In genomic region chr17:35601736-35602354, GRCm38 (mm10) we compare ENCODE assay signal across 29 mouse cellular contexts. TPM values are rescaled to one million over a fixed set of nuclear protein-coding genes. Genes with fewer than 3 reads are reported as not detected.
DNase-seq lines count a peak whose midpoint lies in the region; ATAC-seq lines count a peak whose summit lies in the region.
"Had no signal": no experiment of that assay in that cellular context is flagged by ENCODE, and none has a peak within 500 bp of the region (broad histone marks: within the 10 kb centered on the region; RNA-seq: fewer than 3 reads in every experiment).

No protein-coding gene starts in this region.

- no peak overlapping the region for H3K4me3 ChIP-seq in embryonic facial prominence, embryonic 13.5 days
- H3K4me3 ChIP-seq in embryonic facial prominence, embryonic 10.5 days = no peak overlapping the region
- no peak overlapping the region for H3K4me3 ChIP-seq in lung, embryonic 16.5 days (ENCODE audit: low read length)
- no peak overlapping the region for H3K4me3 ChIP-seq in intestine, embryonic 14.5 days (ENCODE audit: low read depth, low read length)
- no peak overlapping the region for H3K4me3 ChIP-seq in stomach, embryonic 16.5 days (replicated peaks; ENCODE audit: low read length)
- H3K4me3 ChIP-seq in hindbrain, embryonic 16.5 days (ENCODE audit: low read length) = no peak overlapping the region
- H3K4me3 ChIP-seq: forebrain, embryonic 10.5 days; heart, embryonic 12.5 days; hindbrain, embryonic 12.5 days; layer of hippocampus, adult 2 months; limb, embryonic 12.5 days; midbrain, embryonic 12.5 days; neural tube, embryonic 15.5 days had no signal

- no peak overlapping the region for H3K9ac ChIP-seq in embryonic facial prominence, embryonic 13.5 days
- no peak overlapping the region for H3K9ac ChIP-seq in lung, embryonic 16.5 days (ENCODE audit: low read length)
- H3K9ac ChIP-seq in intestine, embryonic 14.5 days (ENCODE audit: low read length) = no peak overlapping the region
- no peak overlapping the region for H3K9ac ChIP-seq in stomach, embryonic 16.5 days (ENCODE audit: low read length)
- no peak overlapping the region for H3K9ac ChIP-seq in hindbrain, embryonic 16.5 days (ENCODE audit: low read depth, low read length)
- H3K9ac ChIP-seq: heart, embryonic 12.5 days; hindbrain, embryonic 12.5 days; limb, embryonic 12.5 days; liver, postnatal 0 days; midbrain, embryonic 12.5 days; neural tube, embryonic 15.5 days had no signal

- 45% methylated on average over 8 of the region's 8 CpGs for WGBS in embryonic facial prominence, embryonic 13.5 days
- WGBS in embryonic facial prominence, embryonic 10.5 days = 59% methylated on average over 8 of the region's 8 CpGs
- 27% methylated on average over 8 of the region's 8 CpGs for WGBS in lung, embryonic 16.5 days
- 41% methylated on average over 8 of the region's 8 CpGs for WGBS in intestine, embryonic 14.5 days
- WGBS in stomach, embryonic 16.5 days = 29% methylated on average over 8 of the region's 8 CpGs
- 64% methylated on average over 8 of the region's 8 CpGs for WGBS in hindbrain, embryonic 16.5 days

- H3K4me1 ChIP-seq in embryonic facial prominence, embryonic 13.5 days = no peaks in the 10 kb centered on the region
- 0 out of 2 replicates have a peak, but pooled peaks cover 3% of the 10 kb centered on the region for H3K4me1 ChIP-seq in embryonic facial prominence, embryonic 10.5 days
- no peaks in the 10 kb centered on the region for H3K4me1 ChIP-seq in lung, embryonic 16.5 days (replicated peaks; ENCODE audit: control insufficient read depth, insufficient read depth, low read length)
- no peaks in the 10 kb centered on the region for H3K4me1 ChIP-seq in intestine, embryonic 14.5 days (replicated peaks; ENCODE audit: control insufficient read depth, insufficient read depth, low read length)
- H3K4me1 ChIP-seq in stomach, embryonic 16.5 days (ENCODE audit: control insufficient read depth, insufficient read depth, low read length) = 0 out of 2 replicates have a peak, but pooled peaks cover 4% of the 10 kb centered on the region
- H3K4me1 ChIP-seq in hindbrain, embryonic 16.5 days (ENCODE audit: control insufficient read depth, insufficient read depth, low read depth, low read length) = no peaks in the 10 kb centered on the region
- H3K4me1 ChIP-seq: heart, embryonic 12.5 days; hindbrain, embryonic 12.5 days; limb, embryonic 12.5 days; midbrain, embryonic 12.5 days; neural tube, embryonic 15.5 days had no signal

- H3K36me3 ChIP-seq in embryonic facial prominence, embryonic 13.5 days = no peaks in the 10 kb centered on the region
- no peaks in the 10 kb centered on the region for H3K36me3 ChIP-seq in embryonic facial prominence, embryonic 10.5 days (replicated peaks)
- H3K36me3 ChIP-seq in lung, embryonic 16.5 days (ENCODE audit: control insufficient read depth, insufficient read depth, low read length) = no peaks in the 10 kb centered on the region
- H3K36me3 ChIP-seq in intestine, embryonic 14.5 days (ENCODE audit: control insufficient read depth, insufficient read depth, low read length) = no peaks in the 10 kb centered on the region
- H3K36me3 ChIP-seq in stomach, embryonic 16.5 days (ENCODE audit: control insufficient read depth, insufficient read depth, low read length) = no peaks in the 10 kb centered on the region
- no peaks in the 10 kb centered on the region for H3K36me3 ChIP-seq in hindbrain, embryonic 16.5 days (ENCODE audit: control insufficient read depth, insufficient read depth, low read length)
- H3K36me3 ChIP-seq: forebrain, embryonic 10.5 days; heart, embryonic 12.5 days; hindbrain, embryonic 12.5 days; limb, embryonic 12.5 days; midbrain, embryonic 12.5 days; neural tube, embryonic 15.5 days had no signal

- no peak for ATAC-seq in embryonic facial prominence, embryonic 13.5 days (ENCODE audit: insufficient number of reproducible peaks, insufficient read depth, low FRiP score, low TSS enrichment, low read depth)
- peak; percentile 28; the same call in 1 of the 2 replicates for ATAC-seq in lung, embryonic 16.5 days (ENCODE audit: low read depth)
- peak; percentile 62; the same call in 1 of the 2 replicates for ATAC-seq in intestine, embryonic 14.5 days (replicated peaks; ENCODE audit: low FRiP score, low TSS enrichment, low read depth)
- peak; percentile 80 for ATAC-seq in stomach, embryonic 16.5 days (ENCODE audit: insufficient read depth, low FRiP score)
- ATAC-seq in hindbrain, embryonic 16.5 days = no peak
- ATAC-seq: CD4-positive, CD25-positive, alpha-beta regulatory T cell, adult 4 months; forebrain, embryonic 16.5 days; liver, postnatal 0 days had no signal

- H3K9me3 ChIP-seq in embryonic facial prominence, embryonic 13.5 days = no peaks in the 10 kb centered on the region
- no peaks in the 10 kb centered on the region for H3K9me3 ChIP-seq in embryonic facial prominence, embryonic 10.5 days
- H3K9me3 ChIP-seq in lung, embryonic 16.5 days (ENCODE audit: control insufficient read depth, low read length) = no peaks in the 10 kb centered on the region
- no peaks in the 10 kb centered on the region for H3K9me3 ChIP-seq in intestine, embryonic 14.5 days (ENCODE audit: control insufficient read depth, low read length)
- no peaks in the 10 kb centered on the region for H3K9me3 ChIP-seq in stomach, embryonic 16.5 days (replicated peaks; ENCODE audit: control insufficient read depth, low read length)
- H3K9me3 ChIP-seq in hindbrain, embryonic 16.5 days (ENCODE audit: control insufficient read depth, low read length) = no peaks in the 10 kb centered on the region
- H3K9me3 ChIP-seq: heart, embryonic 12.5 days; neural tube, embryonic 15.5 days had no signal

- peak overlapping the region; percentile 2; the same call in 1 of the 2 replicates for H3K4me2 ChIP-seq in embryonic facial prominence, embryonic 13.5 days
- H3K4me2 ChIP-seq in lung, embryonic 16.5 days (ENCODE audit: low read depth, low read length) = no peak overlapping the region
- H3K4me2 ChIP-seq in intestine, embryonic 14.5 days (ENCODE audit: low read length) = no peak overlapping the region
- 0 out of 2 replicates have a peak overlapping the region, but pooled peaks have one; percentile 16 for H3K4me2 ChIP-seq in stomach, embryonic 16.5 days (ENCODE audit: low read depth, low read length)
- H3K4me2 ChIP-seq in hindbrain, embryonic 16.5 days (ENCODE audit: low read length) = no peak overlapping the region
- H3K4me2 ChIP-seq: heart, embryonic 12.5 days; hindbrain, embryonic 12.5 days; limb, embryonic 12.5 days; liver, embryonic 11.5 days; midbrain, embryonic 12.5 days; neural tube, embryonic 15.5 days had no signal

- no peak for DNase-seq in embryonic facial prominence, embryonic 10.5 days (ENCODE audit: low spot score)
- no peak for DNase-seq in lung, postnatal 25 days (ENCODE audit: low spot score)
- no peak for DNase-seq in intestine, embryonic 14.5 days (ENCODE audit: low spot score)
- DNase-seq in heart, adult 9 months (ENCODE audit: low spot score in 2 of 2) = no peak
- DNase-seq: adrenal gland, adult 8-10 months; cerebellum, adult 11-12 months; cerebellum, postnatal 10 days; gastrocnemius, postnatal 10 days; heart, postnatal 10 days; liver, postnatal 0 days; right cerebral cortex, adult 18-20 months; thymus, postnatal 36 days had no signal

- H3K27ac ChIP-seq in embryonic facial prominence, embryonic 13.5 days = no peak overlapping the region
- no peak overlapping the region for H3K27ac ChIP-seq in embryonic facial prominence, embryonic 10.5 days (replicated peaks)
- no peak overlapping the region for H3K27ac ChIP-seq in lung, embryonic 16.5 days (ENCODE audit: low read length)
- H3K27ac ChIP-seq in intestine, embryonic 14.5 days (ENCODE audit: low read depth) = no peak overlapping the region
- peak overlapping the region; percentile 68 for H3K27ac ChIP-seq in stomach, embryonic 16.5 days (ENCODE audit: low read length)
- no peak overlapping the region for H3K27ac ChIP-seq in hindbrain, embryonic 16.5 days (ENCODE audit: low read depth, low read length)
- H3K27ac ChIP-seq: forebrain, embryonic 10.5 days; hindbrain, embryonic 12.5 days; layer of hippocampus, adult 2 months; limb, embryonic 12.5 days; macrophage; midbrain, embryonic 12.5 days; neural tube, embryonic 15.5 days had no signal

- H3K27me3 ChIP-seq in embryonic facial prominence, embryonic 13.5 days = 0 out of 2 replicates have a peak, but pooled peaks cover 4% of the 10 kb centered on the region
- 0 out of 2 replicates have a peak, but pooled peaks cover 5% of the 10 kb centered on the region for H3K27me3 ChIP-seq in embryonic facial prominence, embryonic 10.5 days (replicated peaks; ENCODE audit: low read depth, poor library complexity, severe bottlenecking)
- H3K27me3 ChIP-seq in lung, embryonic 16.5 days (ENCODE audit: control insufficient read depth, insufficient read depth, low read depth, low read length) = no peaks in the 10 kb centered on the region
- no peaks in the 10 kb centered on the region for H3K27me3 ChIP-seq in intestine, embryonic 14.5 days (replicated peaks; ENCODE audit: control insufficient read depth, insufficient read depth, low read length)
- no peaks in the 10 kb centered on the region for H3K27me3 ChIP-seq in stomach, embryonic 16.5 days (ENCODE audit: control insufficient read depth, insufficient read depth, low read length)
- H3K27me3 ChIP-seq in hindbrain, embryonic 16.5 days (replicated peaks; ENCODE audit: control insufficient read depth, insufficient read depth, low read length) = no peaks in the 10 kb centered on the region
- H3K27me3 ChIP-seq: hindbrain, embryonic 12.5 days; midbrain, embryonic 12.5 days had no signal

RNA-seq across cellular contexts. Expression of gene Sfta2, which starts 0.5 kb away (rescaled TPM):
- polyA plus RNA-seq in embryonic facial prominence, embryonic 13.5 days (2015; fragmentation: Nextera tagmentation; extraction: Ambion mirVana) = 0.52 and 0.79 TPM in 2 replicates
- not detected in 2 replicates for polyA plus RNA-seq in embryonic facial prominence, embryonic 10.5 days (2016; fragmentation: Nextera tagmentation; extraction: Ambion mirVana)
- polyA plus RNA-seq in lung, embryonic 16.5 days (2015; fragmentation: Nextera tagmentation; extraction: Ambion mirVana) = 193 and 232 TPM in 2 replicates
- 3.3 and 3.6 TPM in 2 replicates for polyA plus RNA-seq in intestine, embryonic 14.5 days (2014; fragmentation: Nextera tagmentation; extraction: Ambion mirVana)
- polyA plus RNA-seq in stomach, embryonic 16.5 days (2015; fragmentation: Nextera tagmentation; extraction: Ambion mirVana) = 10.2 and 14.0 TPM in 2 replicates
- polyA plus RNA-seq in hindbrain, embryonic 16.5 days (2015; fragmentation: Nextera tagmentation; extraction: Ambion mirVana) = not detected in 2 replicates
- polyA plus RNA-seq: CD4-positive, CD25-positive, alpha-beta regulatory T cell, adult 4 months; cortical plate, adult 2 months; forebrain, embryonic 10.5 days; forebrain, embryonic 16.5 days; heart, embryonic 12.5 days; hindbrain, embryonic 12.5 days; limb, embryonic 12.5 days; liver, postnatal 0 days; macrophage; midbrain, embryonic 12.5 days; neural tube, embryonic 15.5 days had no signal

RNA-seq across cellular contexts. Expression of gene Gm9573, which starts 24.6 kb away (rescaled TPM):
- not detected in 2 replicates for polyA plus RNA-seq in embryonic facial prominence, embryonic 13.5 days (2015; fragmentation: Nextera tagmentation; extraction: Ambion mirVana)
- polyA plus RNA-seq in embryonic facial prominence, embryonic 10.5 days (2016; fragmentation: Nextera tagmentation; extraction: Ambion mirVana) = not detected in 2 replicates
- 0.03 TPM in 1 of 2 replicates, not detected in the other for polyA plus RNA-seq in lung, embryonic 16.5 days (2015; fragmentation: Nextera tagmentation; extraction: Ambion mirVana)
- not detected in 2 replicates for polyA plus RNA-seq in intestine, embryonic 14.5 days (2014; fragmentation: Nextera tagmentation; extraction: Ambion mirVana)
- polyA plus RNA-seq in stomach, embryonic 16.5 days (2015; fragmentation: Nextera tagmentation; extraction: Ambion mirVana) = 2.9 and 4.5 TPM in 2 replicates
- polyA plus RNA-seq in hindbrain, embryonic 16.5 days (2015; fragmentation: Nextera tagmentation; extraction: Ambion mirVana) = not detected in 2 replicates
- polyA plus RNA-seq: CD4-positive, CD25-positive, alpha-beta regulatory T cell, adult 4 months; forebrain, embryonic 10.5 days; forebrain, embryonic 16.5 days; heart, embryonic 12.5 days; hindbrain, embryonic 12.5 days; kidney, embryonic 14.5 days; limb, embryonic 12.5 days; liver, embryonic 11.5 days; liver, postnatal 0 days; macrophage; midbrain, embryonic 12.5 days; neural tube, embryonic 15.5 days had no signal

RNA-seq across cellular contexts. Expression of gene 2300002M23Rik, which starts 34.6 kb away (rescaled TPM):
- 0.27 and 0.28 TPM in 2 replicates for polyA plus RNA-seq in embryonic facial prominence, embryonic 13.5 days (2015; fragmentation: Nextera tagmentation; extraction: Ambion mirVana)
- polyA plus RNA-seq in embryonic facial prominence, embryonic 10.5 days (2016; fragmentation: Nextera tagmentation; extraction: Ambion mirVana) = not detected in 2 replicates
- 0.11 TPM in 1 of 2 replicates, not detected in the other for polyA plus RNA-seq in lung, embryonic 16.5 days (2015; fragmentation: Nextera tagmentation; extraction: Ambion mirVana)
- not detected in 2 replicates for polyA plus RNA-seq in intestine, embryonic 14.5 days (2014; fragmentation: Nextera tagmentation; extraction: Ambion mirVana)
- 115 and 211 TPM in 2 replicates for polyA plus RNA-seq in stomach, embryonic 16.5 days (2015; fragmentation: Nextera tagmentation; extraction: Ambion mirVana)
- 0.11 and 0.12 TPM in 2 replicates for polyA plus RNA-seq in hindbrain, embryonic 16.5 days (2015; fragmentation: Nextera tagmentation; extraction: Ambion mirVana)
- polyA plus RNA-seq: CD4-positive, CD25-positive, alpha-beta regulatory T cell, adult 4 months; cortical plate, adult 2 months; forebrain, embryonic 10.5 days; forebrain, embryonic 16.5 days; heart, embryonic 12.5 days; hindbrain, embryonic 12.5 days; kidney, embryonic 14.5 days; limb, embryonic 12.5 days; liver, embryonic 11.5 days; liver, postnatal 0 days; macrophage; midbrain, embryonic 12.5 days; neural tube, embryonic 15.5 days had no signal

RNA-seq across cellular contexts. Expression of gene Mucl3, which starts 41.6 kb away (rescaled TPM):
- polyA plus RNA-seq in embryonic facial prominence, embryonic 13.5 days (2015; fragmentation: Nextera tagmentation; extraction: Ambion mirVana) = 0.13 TPM in 1 of 2 replicates, not detected in the other
- polyA plus RNA-seq in embryonic facial prominence, embryonic 10.5 days (2016; fragmentation: Nextera tagmentation; extraction: Ambion mirVana) = 0.20 and 0.24 TPM in 2 replicates
- 1.7 and 1.9 TPM in 2 replicates for polyA plus RNA-seq in lung, embryonic 16.5 days (2015; fragmentation: Nextera tagmentation; extraction: Ambion mirVana)
- 0.39 and 0.77 TPM in 2 replicates for polyA plus RNA-seq in intestine, embryonic 14.5 days (2014; fragmentation: Nextera tagmentation; extraction: Ambion mirVana)
- polyA plus RNA-seq in stomach, embryonic 16.5 days (2015; fragmentation: Nextera tagmentation; extraction: Ambion mirVana) = 71.0 and 145 TPM in 2 replicates
- polyA plus RNA-seq in hindbrain, embryonic 16.5 days (2015; fragmentation: Nextera tagmentation; extraction: Ambion mirVana) = not detected in 2 replicates
- polyA plus RNA-seq: liver, postnatal 0 days; macrophage; midbrain, embryonic 12.5 days; neural tube, embryonic 15.5 days had no signal

RNA-seq across cellular contexts. Expression of gene Cdsn, which starts 49.9 kb away (rescaled TPM):
- polyA plus RNA-seq in embryonic facial prominence, embryonic 13.5 days (2015; fragmentation: Nextera tagmentation; extraction: Ambion mirVana) = 0.10 TPM in 1 of 2 replicates, not detected in the other
- polyA plus RNA-seq in embryonic facial prominence, embryonic 10.5 days (2016; fragmentation: Nextera tagmentation; extraction: Ambion mirVana) = not detected in 2 replicates
- 0.05 and 0.13 TPM in 2 replicates for polyA plus RNA-seq in lung, embryonic 16.5 days (2015; fragmentation: Nextera tagmentation; extraction: Ambion mirVana)
- 0.11 and 0.12 TPM in 2 replicates for polyA plus RNA-seq in intestine, embryonic 14.5 days (2014; fragmentation: Nextera tagmentation; extraction: Ambion mirVana)
- 7.7 and 24.9 TPM in 2 replicates for polyA plus RNA-seq in stomach, embryonic 16.5 days (2015; fragmentation: Nextera tagmentation; extraction: Ambion mirVana)
- 0.19 and 0.28 TPM in 2 replicates for polyA plus RNA-seq in hindbrain, embryonic 16.5 days (2015; fragmentation: Nextera tagmentation; extraction: Ambion mirVana)
- polyA plus RNA-seq: CD4-positive, CD25-positive, alpha-beta regulatory T cell, adult 4 months; forebrain, embryonic 10.5 days; forebrain, embryonic 16.5 days; kidney, embryonic 14.5 days; limb, embryonic 12.5 days; liver, embryonic 11.5 days; liver, postnatal 0 days; macrophage had no signal

Comparison
In these comparisons a context has a peak if more than half of its experiments do, and no peak if none do; other contexts are left out.
1. ATAC-seq: peak in lung, embryonic 16.5 days (single experiment), intestine, embryonic 14.5 days (single experiment) and stomach, embryonic 16.5 days (single experiment); none in embryonic facial prominence, embryonic 13.5 days (single experiment) and hindbrain, embryonic 16.5 days (single experiment).
2. H3K4me2 ChIP-seq: peak in embryonic facial prominence, embryonic 13.5 days (single experiment) and stomach, embryonic 16.5 days (single experiment); none in lung, embryonic 16.5 days (single experiment), intestine, embryonic 14.5 days (single experiment) and hindbrain, embryonic 16.5 days (single experiment).
3. RNA of gene Sfta2, which starts 0.5 kb away (polyA plus RNA-seq): 193 to 232 TPM in lung, embryonic 16.5 days; 10.2 to 14.0 TPM in stomach, embryonic 16.5 days, 3.3 to 3.6 TPM in intestine, embryonic 14.5 days, 0.52 to 0.79 TPM in embryonic facial prominence, embryonic 13.5 days, not detected in embryonic facial prominence, embryonic 10.5 days and not detected in hindbrain, embryonic 16.5 days; every median in the first group is over 10 times any median in the second.
4. RNA of gene 2300002M23Rik, which starts 34.6 kb away (polyA plus RNA-seq): 115 to 211 TPM in stomach, embryonic 16.5 days; 0.27 to 0.28 TPM in embryonic facial prominence, embryonic 13.5 days, 0.11 TPM in lung, embryonic 16.5 days, 0.11 to 0.12 TPM in hindbrain, embryonic 16.5 days, not detected in embryonic facial prominence, embryonic 10.5 days and not detected in intestine, embryonic 14.5 days; every median in the first group is over 10 times any median in the second.